Mouse (Mus musculus) c-Kit-positive CD71-negative TER-119-negative erythroid progenitor cells, embryonic 14.5 days (primary cell): ENCODE measurements at regions not wholly inside any gene's neighbourhood (a gene's known extent, or its start where the extent isn't known, plus 50 kb on each side); places are given as distances from the start of the nearest gene placed in this dataset.

Source experiments
- DNase-seq: peaks from one replicate; pipeline ENCODE4 v3.0.0-alpha.2; 2013; ENCODE audit warnings: low read depth

DNA sequence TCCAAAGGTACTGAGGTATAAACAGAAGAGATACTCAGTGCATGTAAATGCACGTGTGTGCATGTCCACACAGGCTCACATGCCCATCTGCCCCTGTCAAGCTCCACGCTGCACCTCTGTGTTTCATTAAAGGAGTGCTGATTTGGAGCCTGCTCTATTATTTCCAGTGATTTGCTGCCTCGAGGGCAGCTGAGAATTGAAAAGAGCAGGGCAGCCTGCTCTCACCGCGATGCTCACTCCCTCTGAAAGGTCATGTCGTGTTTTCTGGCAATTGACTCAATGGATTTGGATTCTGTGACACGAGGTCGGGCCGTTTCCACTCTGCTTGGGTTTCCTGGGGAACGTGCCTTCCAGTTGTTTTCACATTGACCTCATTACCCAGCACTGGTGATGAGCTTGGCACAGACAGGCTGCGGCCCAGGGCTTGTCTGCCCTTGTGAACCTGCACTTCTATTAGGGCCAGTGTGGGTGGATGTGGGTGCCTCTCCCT is 167.1 kb downstream of the Fam169b start:
- DNase-seq = no peak

- DNase-seq = no peak
Measured at GRCm38 (mm10) chr7:68428946-68429345, 155.3 kb downstream of the Fam169b start.

DNA sequence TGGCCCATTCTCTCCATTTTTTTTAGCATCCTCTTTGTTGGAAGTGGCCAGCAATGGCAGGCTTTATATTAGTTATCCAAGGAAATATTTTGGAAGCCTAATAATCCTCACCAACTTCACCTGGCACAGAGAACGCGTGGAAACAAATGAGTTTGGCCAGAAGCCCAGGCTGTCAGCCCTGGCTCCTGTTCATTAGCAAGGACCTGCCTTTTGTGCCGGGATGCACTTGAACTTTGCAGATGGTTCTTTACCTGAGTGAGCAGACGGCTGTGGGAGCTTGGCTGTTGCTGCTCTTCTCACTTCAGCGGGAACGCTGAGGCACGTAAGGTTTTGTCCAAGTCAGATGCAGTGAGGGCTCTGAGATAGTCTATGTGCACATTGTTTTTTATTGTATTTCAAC is 142.3 kb downstream of the Fam169b start:
- DNase-seq = no peak

- DNase-seq = no peak
Measured at GRCm38 (mm10) chr7:68412786-68413185, 139.1 kb downstream of the Fam169b start.
